Mouse (Mus musculus) T-helper 2 cell (primary cell): ENCODE data around the gene Olfr670.
"Not testable (repeated sequence)": the region's sequence is repeated elsewhere in the genome, so short reads cannot be mapped to it uniquely, and the experiment has no call there.

Source experiments
- in situ Hi-C: fragments of 300-600 bp; cut with MboI, MseI; formaldehyde crosslinking; loops from one replicate; pipeline ENCODE4 v1.15.1; 2025; ENCODE audit warnings: high pct_unique_total_duplicates

Gene Olfr670

DNA sequence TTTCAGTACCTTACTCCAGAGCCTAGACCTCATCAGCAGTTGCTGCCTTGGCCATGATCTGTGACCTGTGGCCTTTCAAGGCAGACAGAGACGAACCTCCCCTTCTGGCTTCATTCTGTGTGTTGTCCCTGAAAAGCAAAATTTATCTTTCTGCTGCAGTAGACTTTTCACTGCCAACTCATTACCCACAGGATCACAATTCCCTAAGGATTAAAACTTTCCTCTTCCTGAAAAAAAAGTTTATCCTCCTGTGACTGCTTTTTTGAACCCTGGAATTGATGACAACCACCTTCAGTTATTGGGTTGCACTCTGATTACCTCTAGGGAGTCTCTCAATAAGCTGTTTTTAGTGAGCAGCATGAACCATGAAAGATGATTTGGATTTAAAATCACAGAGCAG is at the start of gene Olfr670:
Gene Olfr670 (minus strand): TSS at position 101 of the 400 bp plus-strand sequence.
- in situ Hi-C loops = no loop called here

DNA sequence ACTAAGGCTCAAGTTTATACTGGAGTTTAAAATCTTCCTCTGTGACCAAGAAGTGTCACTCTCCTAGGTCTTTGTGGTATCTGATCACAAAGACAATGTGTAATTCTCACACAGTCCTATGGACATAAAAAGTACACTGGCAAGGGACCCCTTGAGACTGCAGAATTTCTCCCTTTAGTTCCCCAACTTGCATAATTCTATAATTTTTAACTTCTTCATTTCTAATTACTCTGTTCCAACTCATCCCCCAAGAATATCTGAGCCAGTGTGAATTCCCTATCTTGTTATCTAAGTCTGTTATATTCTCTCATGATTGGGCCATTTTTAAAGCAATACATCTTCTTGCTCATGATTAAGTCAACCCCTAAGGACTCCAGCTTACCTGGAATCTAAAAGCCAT is 39.5 kb upstream of the Olfr670 start, which contains the start of gene Olfr672:
Gene Olfr672 (minus strand): TSS at position 101 of the 400 bp plus-strand sequence.
- in situ Hi-C loops = no loop called here

DNA sequence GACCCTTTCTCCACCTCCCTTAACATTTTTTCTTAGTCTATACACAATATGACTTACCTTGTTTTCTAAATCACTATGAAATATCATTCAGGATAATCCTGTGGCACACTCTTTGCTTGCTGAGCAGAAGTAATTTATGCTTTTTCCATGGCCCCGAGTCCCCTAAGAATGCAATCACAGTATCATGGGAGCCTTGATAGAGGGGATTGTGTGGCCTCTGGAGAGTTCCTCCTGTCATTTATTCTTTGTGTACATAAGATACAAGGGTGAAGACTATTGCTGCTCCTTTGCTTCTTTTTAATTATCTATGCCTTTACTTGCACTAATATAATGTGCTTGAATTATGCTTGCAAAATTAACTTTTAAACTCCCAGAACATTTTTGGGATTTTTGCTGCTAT is 16.6 kb upstream of the Olfr670 start, which contains the start of gene Olfr671:
Gene Olfr671 (minus strand): TSS at position 101 of the 400 bp plus-strand sequence.
- in situ Hi-C loops = no loop called here

DNA sequence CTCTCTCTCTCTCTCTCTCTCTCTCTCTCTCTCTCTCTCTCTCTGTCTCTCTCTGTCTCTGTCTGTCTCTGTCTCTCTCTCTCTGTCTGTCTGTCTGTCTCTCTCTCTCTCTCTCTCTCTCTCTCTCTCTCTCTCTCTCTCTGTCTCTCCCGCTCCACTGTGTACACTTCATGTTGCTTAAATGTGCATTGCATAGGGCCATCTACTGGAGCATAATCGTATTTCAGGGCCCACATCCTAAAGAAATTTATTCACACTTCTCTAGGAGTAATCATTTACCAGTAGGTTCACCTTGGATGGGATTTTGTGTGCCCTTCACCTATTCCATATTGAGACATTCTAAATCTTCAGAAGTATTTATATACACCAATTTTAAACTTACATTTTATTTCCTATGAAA is 10.1 kb upstream of the Olfr670 start:
- in situ Hi-C loops = not testable (repeated sequence)

DNA sequence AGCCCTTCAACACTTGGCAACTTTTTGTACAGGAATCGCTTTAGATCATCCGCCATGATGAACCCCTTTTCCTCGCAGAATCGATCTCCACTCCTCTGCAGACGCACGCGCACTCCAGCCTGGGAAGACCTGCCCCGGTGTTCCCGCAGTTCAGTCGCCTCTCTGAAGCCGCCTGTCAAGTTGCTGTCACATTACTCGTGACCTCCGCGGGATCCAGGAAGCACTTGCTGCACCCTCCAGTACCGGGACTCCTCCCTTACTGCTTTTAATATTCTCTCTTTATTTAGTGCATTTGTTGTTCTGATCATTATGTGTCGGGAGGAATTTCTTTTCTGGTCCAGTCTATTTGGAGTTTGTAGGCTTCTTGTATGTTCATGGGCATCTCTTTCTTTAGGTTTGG is 12.2 kb downstream of the Olfr670 start:
- in situ Hi-C loops = not testable (repeated sequence)

DNA sequence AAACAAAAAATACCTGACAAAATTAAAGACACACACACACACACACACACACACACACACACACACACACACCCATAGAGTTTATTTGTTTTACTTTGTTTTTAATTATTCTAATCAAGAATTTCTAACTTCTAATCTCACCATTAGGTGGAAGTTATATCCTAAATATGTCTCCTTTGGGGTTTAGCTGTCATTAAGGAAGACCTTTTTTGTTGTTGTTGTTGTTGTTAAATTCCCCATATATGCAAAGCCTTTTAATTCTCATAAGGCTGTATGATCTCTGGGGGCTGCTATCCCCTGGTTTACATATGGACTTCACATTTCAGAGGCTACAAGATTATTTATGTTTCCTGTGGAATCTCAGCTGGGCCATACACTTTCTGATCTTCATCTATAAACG is 28.5 kb downstream of the Olfr670 start, which contains the start of gene Olfr669:
Gene Olfr669 (plus strand): TSS at position 301 of the 400 bp plus-strand sequence.
- in situ Hi-C loops = no loop called here

DNA sequence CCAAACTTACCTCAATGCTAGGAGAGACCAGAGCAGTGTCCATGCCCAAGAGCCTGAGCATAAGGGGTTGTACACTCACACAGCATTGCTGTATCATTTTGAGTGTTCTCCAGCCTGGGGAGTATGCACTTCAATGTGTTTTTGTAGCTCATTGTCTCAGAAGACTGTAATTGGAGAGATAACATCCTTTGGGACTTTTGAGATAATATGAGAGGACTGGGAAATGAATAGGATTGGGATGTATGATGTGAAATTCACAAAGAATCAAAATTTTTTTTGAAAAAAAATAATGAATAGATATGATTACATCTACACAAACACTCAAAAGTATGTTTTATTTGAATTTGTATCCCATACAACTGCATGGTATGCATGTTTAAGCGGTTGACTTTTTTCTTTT is 34.5 kb downstream of the Olfr670 start, which contains the start of gene Olfr668:
Gene Olfr668 (minus strand): TSS at position 101 of the 400 bp plus-strand sequence.
- in situ Hi-C loops = no loop called here

DNA sequence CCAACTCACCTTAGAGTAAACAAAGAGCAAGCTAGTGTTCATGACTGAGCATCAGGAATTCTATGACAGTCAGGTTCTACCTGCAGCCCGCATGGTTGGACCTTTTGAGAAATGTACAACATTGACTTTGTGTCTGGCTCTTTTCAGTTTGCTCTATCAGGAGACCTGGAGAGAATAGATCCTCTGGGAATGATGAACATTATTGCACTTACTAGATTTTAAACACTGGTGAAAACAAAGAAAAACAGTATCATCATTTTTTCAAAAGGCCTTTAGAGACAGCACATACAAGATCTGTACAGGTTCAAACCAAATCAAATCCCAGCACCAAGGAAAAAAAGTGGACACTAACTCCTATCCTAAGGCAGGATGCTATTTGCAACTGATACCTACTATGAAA is 41.0 kb downstream of the Olfr670 start, which contains the start of gene Olfr667:
Gene Olfr667 (minus strand): TSS at position 101 of the 400 bp plus-strand sequence.
- in situ Hi-C loops = no loop called here
